Mouse (Mus musculus): ENCODE data around the gene Trim14. TPM values are rescaled to one million over a fixed set of nuclear protein-coding genes. Genes with fewer than 3 reads are reported as not detected.

Trim14 gene
- polyA plus RNA-seq, 1 experiment from 2014 or later, result 1.2 TPM

DNA sequence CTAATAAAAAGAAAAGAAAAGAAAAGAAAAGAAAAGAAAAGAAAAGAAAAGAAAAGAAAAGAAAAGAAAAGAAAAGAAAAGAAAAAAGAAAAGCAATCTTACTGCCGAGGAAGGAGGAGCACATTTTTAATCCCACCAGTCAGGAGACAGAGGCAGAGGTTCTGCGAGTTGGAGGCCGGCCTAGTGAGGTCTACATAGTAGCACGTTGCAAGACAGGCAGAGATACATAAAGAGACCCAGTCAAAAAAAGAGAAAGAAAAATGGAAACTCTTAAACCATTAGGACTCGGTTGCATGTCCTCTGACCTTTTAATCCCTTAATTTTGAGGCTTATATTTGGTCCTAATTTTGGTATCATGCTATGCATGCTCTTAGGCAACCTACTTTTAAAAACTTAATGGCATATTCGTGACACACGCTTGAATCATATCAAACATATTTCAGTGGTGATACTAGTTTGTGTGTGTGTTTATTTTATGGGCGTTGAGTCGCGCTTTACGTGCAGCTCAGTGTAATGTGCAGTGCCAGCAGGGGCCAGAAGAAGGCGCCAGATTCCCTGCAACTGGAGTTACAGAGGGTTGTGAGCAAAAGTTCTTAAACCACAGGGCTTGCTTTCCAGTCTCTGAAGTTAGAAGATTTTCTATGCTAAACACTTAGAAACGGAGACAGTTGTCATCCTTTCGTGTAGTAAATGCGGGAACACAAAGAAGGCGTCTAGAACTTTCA lies 28.0 kb downstream of the Trim14 start:
- no peak for ATAC-seq (ENCODE audit: low FRiP score, low read depth)
- Histone ChIP-seq H3K27ac (no peak overlapping the region), H3K9ac (no peak overlapping the region), H3K4me2 (replicated peaks) (peak overlapping the region; percentile 91), H3K4me3 (peak overlapping the region; percentile 69), H3K9me3 (no peaks in the 10 kb centered on the region), H3K4me1 (peaks cover 8% of the 10 kb centered on the region; the same call in 1 of the 2 replicates), H3K27me3 (peaks cover 28% of the 10 kb centered on the region), H3K36me3 (peaks cover 18% of the 10 kb centered on the region)
- 11% methylated on average over 16 of the region's 16 CpGs for WGBS

DNA sequence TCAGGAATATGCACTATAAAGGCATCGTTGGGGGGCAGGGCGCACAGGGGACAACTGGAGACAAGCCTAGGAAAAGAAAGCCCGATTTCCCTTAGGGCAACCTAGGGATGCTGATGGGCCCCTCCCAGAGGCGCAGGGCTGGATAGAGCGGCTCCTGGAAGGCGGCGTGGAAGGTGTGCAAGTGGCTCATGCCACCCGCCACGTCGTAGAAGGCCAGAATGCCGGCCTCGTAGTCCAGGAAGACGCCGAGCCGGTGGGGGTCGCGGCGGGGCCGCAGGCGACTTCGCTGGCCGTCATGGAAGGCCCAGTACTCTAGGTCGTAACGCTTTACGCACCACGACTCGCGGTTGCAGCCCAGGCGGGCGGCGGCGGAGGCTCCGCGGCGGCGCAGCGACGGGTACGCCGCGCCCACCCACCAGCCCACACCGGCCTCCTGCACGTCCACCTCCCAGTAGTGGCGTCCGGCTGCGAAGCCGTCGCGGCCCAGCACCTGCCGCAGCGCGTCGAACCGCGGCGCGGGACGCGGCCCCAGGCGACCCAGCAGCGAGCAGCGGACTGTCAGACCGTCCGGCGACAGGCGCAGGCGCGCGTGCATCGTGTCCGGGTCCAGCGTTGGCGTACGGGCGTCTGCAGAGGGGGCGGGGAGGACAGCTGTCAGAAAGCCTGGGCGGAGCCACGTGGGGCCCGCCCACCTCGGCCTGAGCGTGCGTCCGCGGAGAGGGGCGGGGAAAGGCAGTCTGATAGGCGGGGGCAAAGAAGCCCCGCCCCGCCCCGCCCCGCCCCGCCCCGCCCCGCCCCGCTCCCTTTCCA lies 28.9 kb downstream of the Trim14 start:
- Histone ChIP-seq H3K4me3 (peak overlapping the region; percentile 69), H3K36me3 (peaks cover 27% of the 10 kb centered on the region), H3K9ac (peak overlapping the region; percentile 66), H3K27ac (no peak overlapping the region), H3K4me2 (replicated peaks) (peak overlapping the region; percentile 91), H3K27me3 (peaks cover 28% of the 10 kb centered on the region), H3K9me3 (no peaks in the 10 kb centered on the region), H3K4me1 (peaks cover 8% of the 10 kb centered on the region; the same call in 1 of the 2 replicates)
- under 1% methylated on average over 90 of the region's 94 CpGs for WGBS
- peak; percentile 95 for ATAC-seq (ENCODE audit: low FRiP score, low read depth)

DNA sequence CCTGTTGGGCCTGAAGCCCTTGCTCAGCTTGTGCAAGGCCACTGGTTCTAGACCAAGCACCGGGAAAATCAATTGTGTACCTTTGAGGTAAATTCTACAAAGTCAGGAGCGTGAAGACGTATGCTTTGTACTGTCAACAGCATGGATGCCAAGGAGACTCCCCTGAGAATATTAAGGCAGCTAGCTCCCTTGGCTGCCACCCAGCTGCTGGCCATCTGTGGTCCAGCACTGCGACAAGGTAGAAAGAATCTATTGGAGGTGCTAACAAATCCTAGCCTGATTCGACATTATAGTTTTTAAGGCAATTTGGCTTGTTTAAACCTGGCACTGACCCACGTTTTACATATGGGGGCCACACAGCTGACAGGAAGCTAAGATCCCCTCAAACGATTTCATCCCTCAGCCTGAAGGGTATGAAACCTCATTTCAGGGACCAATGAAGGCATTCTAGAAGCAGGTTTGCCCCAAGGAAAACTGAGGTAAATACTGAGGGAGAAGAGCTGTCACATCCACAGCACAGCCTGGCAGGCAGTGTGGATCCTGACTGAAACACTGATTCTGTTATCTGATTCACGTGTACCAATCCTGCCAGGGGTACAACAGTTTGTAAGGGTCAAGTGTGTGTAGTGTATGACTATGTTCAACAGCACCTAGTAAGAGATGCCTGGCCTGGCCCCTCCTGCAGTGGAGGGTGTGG lies 30.4 kb downstream of the Trim14 start:
- Histone ChIP-seq H3K27ac (no peak overlapping the region), H3K9ac (no peak overlapping the region), H3K4me2 (replicated peaks) (no peak overlapping the region), H3K9me3 (no peaks in the 10 kb centered on the region), H3K4me3 (no peak overlapping the region), H3K4me1 (peaks cover 8% of the 10 kb centered on the region; the same call in 1 of the 2 replicates), H3K27me3 (peaks cover 28% of the 10 kb centered on the region), H3K36me3 (peaks cover 42% of the 10 kb centered on the region)
- no peak for ATAC-seq (ENCODE audit: low FRiP score, low read depth)
- 60% methylated on average over 8 of the region's 8 CpGs for WGBS

DNA sequence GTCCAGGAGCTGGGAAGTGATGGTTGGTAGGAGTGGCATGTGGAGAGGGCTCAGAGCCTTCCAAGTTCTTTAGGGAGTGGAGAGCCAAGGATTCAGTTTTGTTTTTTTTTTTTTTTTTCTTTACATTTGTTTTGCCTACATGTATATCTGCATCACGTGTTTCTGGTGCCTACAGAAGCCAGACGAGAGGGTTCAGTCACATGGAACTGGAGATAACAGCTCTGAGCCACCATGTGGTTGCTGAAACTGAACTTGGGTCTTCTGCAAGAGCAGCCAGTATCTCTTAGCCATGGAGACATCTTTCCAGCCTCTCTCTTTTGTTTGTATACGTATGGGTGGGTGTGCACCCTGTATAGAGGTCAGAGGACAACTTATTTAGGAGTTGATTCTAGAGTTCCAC lies 32.1 kb downstream of the Trim14 start:
- 86% methylated on average over 3 of the region's 3 CpGs for WGBS
- H3K36me3 ChIP-seq, result peaks cover 58% of the 10 kb centered on the region
- no peaks in the 10 kb centered on the region for H3K9me3 ChIP-seq
- H3K9ac ChIP-seq, result no peak overlapping the region
- no peak for ATAC-seq (ENCODE audit: low FRiP score, low read depth)
- H3K4me3 ChIP-seq, result no peak overlapping the region
- H3K27me3 ChIP-seq, result peaks cover 28% of the 10 kb centered on the region
- peaks cover 8% of the 10 kb centered on the region; the same call in 1 of the 2 replicates for H3K4me1 ChIP-seq
- no peak overlapping the region for H3K4me2 ChIP-seq (replicated peaks)
- H3K27ac ChIP-seq, result no peak overlapping the region

DNA sequence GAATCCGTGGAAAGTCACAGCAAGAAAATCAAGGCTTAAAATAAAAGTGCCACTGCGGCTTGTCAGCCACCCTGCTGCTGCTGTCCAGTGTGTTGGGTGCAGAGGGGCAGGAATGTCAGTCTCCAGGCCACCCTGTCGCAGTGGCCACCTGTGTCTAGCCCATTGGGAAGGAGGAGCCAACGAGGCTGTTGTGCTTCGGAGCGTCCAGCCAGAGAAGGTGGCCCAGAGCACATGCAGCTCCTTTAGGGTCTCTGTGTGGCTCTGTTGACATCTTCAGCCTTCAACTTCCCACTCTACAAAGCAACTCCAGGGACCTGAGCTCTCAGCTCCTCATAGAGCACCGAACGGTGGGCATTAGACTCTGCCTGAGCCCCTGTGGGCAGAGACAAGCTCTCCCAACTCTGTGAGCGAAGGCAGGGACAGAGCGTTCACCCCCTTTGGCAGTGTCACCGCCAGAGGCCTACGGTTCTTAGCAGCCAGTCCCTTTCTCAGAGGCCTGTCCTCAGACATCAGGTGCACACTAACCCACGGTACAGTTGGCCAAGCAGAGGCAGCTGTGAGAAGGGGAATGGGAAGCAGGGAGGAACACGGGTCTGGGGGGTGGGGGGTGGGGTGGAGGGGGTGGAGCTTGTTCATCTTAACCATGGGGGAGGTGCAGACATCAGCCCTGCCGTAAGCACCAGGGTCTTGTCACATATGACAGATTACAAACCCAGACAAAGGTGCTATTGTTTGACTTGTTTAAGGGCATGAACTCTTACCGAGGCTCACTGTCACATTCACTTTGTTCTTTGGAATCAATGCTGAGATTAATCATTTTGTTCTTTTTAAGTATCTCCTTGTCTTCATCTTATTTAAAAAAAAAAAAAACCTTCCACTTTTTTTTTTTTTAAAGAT lies 33.1 kb downstream of the Trim14 start:
- Histone ChIP-seq H3K9ac (no peak overlapping the region), H3K4me2 (replicated peaks) (no peak overlapping the region), H3K27me3 (peaks cover 28% of the 10 kb centered on the region), H3K36me3 (peaks cover 62% of the 10 kb centered on the region), H3K9me3 (no peaks in the 10 kb centered on the region), H3K4me1 (peaks cover 8% of the 10 kb centered on the region; the same call in 1 of the 2 replicates), H3K27ac (no peak overlapping the region), H3K4me3 (no peak overlapping the region)
- WGBS, result 80% methylated on average over 16 of the region's 16 CpGs
- no peak for ATAC-seq (ENCODE audit: low FRiP score, low read depth)

DNA sequence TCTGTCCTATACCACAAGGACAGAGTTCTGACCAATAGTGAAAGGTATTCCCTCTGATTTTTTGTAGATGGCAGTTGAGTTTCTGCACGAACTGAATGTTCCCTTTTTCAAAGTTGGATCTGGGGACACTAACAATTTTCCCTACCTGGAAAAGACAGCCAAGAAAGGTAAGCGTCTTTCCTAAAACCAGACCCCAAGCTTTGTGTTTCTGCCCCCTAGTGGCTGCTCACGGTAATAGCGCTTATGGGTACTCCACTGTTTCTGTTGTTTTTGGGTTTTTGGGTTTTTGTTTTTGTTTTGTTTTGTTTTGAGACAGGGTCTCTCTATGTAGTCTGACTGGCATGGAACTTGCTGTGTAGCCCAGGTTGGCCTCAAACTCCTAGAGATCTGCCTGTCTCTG lies 37.0 kb downstream of the Trim14 start:
- no peak for ATAC-seq (ENCODE audit: low FRiP score, low read depth)
- Histone ChIP-seq H3K27ac (no peak overlapping the region), H3K4me1 (no peaks in the 10 kb centered on the region), H3K9ac (no peak overlapping the region), H3K27me3 (no peaks in the 10 kb centered on the region), H3K36me3 (peaks cover 84% of the 10 kb centered on the region), H3K4me3 (no peak overlapping the region), H3K9me3 (no peaks in the 10 kb centered on the region), H3K4me2 (replicated peaks) (no peak overlapping the region)
- 14% methylated on average over 4 of the region's 4 CpGs for WGBS

DNA sequence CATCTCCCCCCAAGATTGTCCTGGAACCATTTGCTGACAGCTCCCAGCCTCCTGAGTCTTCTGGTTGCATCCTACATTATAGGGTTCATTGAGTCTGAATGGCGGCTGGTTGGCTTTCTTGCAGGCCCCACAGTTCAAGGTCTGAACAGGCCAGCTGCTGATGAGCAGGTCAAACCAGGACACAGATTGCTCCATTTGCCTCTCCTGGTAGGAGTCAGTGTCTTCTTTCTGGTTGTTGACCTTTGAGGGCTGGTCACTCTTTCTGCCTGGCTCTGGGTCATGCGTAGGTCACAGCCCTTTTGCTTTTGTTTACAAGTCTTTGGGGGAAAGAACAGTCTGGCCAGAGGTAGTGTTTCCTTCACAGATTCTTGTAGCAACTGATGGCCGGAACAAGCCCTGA lies 37.4 kb downstream of the Trim14 start:
- Histone ChIP-seq H3K36me3 (peaks cover 84% of the 10 kb centered on the region), H3K4me1 (no peaks in the 10 kb centered on the region), H3K9me3 (no peaks in the 10 kb centered on the region), H3K4me3 (no peak overlapping the region), H3K27ac (no peak overlapping the region), H3K4me2 (replicated peaks) (no peak overlapping the region), H3K27me3 (no peaks in the 10 kb centered on the region), H3K9ac (no peak overlapping the region)
- WGBS, result 81% methylated on average over 3 of the region's 3 CpGs
- no peak for ATAC-seq (ENCODE audit: low FRiP score, low read depth)

DNA sequence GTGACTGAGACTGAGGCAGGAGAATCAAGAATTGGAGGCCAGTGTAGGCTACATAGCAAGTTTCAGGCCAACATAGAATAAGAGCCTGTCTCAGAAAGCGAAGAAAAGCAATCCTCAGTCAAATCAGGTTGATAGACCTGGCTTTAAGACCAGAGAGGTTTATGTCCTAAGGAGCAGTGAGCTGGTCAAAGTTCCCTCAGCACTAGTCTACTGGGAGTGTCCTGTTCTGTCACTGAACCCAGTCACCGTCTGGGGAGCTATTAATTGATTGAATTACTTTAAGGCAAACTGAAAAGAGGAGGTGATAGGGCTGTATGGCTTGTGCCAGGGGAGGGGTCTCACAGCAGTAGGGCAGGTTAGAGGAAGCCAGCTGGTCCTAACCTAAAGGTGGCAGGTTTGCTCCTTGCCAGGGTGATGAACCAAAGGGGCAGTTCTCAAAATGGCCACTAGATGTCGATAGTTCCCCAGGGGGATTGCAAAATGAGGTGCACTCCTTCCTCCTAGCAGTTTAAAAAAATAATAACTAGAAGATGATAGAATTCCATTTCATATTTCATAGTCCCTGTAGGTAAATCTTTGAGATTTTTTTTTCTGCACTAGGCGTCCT lies 38.6 kb downstream of the Trim14 start:
- Histone ChIP-seq H3K36me3 (peaks cover 86% of the 10 kb centered on the region), H3K27me3 (no peaks in the 10 kb centered on the region), H3K9ac (no peak overlapping the region), H3K9me3 (no peaks in the 10 kb centered on the region), H3K27ac (no peak overlapping the region), H3K4me1 (no peaks in the 10 kb centered on the region), H3K4me2 (replicated peaks) (no peak overlapping the region), H3K4me3 (no peak overlapping the region)
- 44% methylated on average over 4 of the region's 4 CpGs for WGBS
- no peak for ATAC-seq (ENCODE audit: low FRiP score, low read depth)

DNA sequence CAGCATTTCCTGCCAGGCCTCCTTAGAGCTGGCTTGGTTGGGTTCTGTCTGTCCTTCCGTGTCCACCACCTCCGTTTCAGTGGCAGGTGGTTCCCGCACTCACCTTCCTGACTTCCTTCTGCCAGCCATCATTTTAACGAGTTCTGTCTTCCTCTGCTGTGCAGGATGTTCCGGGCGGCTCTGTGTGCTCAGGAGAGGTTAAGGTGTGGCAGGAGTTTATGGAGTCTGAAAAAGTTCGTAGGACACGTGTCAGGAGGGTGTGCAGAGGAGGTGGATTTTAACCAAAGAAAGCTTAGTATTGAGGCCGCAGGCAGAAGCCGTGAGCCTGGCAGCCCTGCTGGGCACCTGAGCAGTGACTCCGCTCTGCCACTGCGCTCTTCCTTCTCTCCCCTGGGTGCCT lies 40.4 kb downstream of the Trim14 start:
- Histone ChIP-seq H3K9ac (no peak overlapping the region), H3K4me3 (no peak overlapping the region), H3K36me3 (peaks cover 75% of the 10 kb centered on the region), H3K4me2 (replicated peaks) (no peak overlapping the region), H3K4me1 (peaks cover 4% of the 10 kb centered on the region; the same call in 1 of the 2 replicates), H3K9me3 (no peaks in the 10 kb centered on the region), H3K27me3 (no peaks in the 10 kb centered on the region), H3K27ac (no peak overlapping the region)
- no peak for ATAC-seq (ENCODE audit: low FRiP score, low read depth)
- WGBS, result 82% methylated on average over 12 of the region's 12 CpGs

DNA sequence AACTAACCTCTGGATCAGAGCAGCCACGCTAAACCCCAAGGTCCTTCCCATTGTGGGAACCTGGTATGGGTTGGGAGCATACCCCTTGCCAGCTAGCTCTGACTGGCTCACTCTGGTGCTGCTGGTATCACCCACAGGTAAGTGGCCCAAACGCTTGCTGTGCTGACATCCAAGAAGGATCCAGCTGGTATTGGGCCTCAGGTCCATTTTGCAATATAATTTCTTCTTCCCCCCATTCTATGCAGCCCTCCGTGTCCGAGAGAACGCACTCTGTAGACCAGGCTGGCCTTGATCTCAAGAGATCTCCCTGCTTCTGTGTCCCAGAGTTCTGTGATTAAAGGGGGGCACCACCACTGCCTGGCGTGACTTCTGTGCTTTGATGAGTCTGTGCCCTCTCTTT lies 42.9 kb downstream of the Trim14 start:
- 90% methylated on average over 6 of the region's 6 CpGs for WGBS
- Histone ChIP-seq H3K27me3 (no peaks in the 10 kb centered on the region), H3K36me3 (peaks cover 55% of the 10 kb centered on the region)

More for the DNA sequence above, 42.9 kb downstream of the Trim14 start:
- H3K9me3 ChIP-seq, result no peaks in the 10 kb centered on the region
- H3K4me3 ChIP-seq, result no peak overlapping the region
- no peak overlapping the region for H3K27ac ChIP-seq
- no peak overlapping the region for H3K9ac ChIP-seq
- ATAC-seq (ENCODE audit: low FRiP score, low read depth), result no peak
- H3K4me2 ChIP-seq (replicated peaks), result no peak overlapping the region
- H3K4me1 ChIP-seq, result peaks cover 12% of the 10 kb centered on the region; the same call in 1 of the 2 replicates
